Mouse (Mus musculus) kidney, postnatal 14 days (tissue): ENCODE measurements around the gene Ubl3.

Experiments used
- DNase-seq: peaks from one replicate; pipeline ENCODE4 v3.0.0; 2022; ENCODE audit warnings: mixed read lengths

Gene Ubl3

DNA sequence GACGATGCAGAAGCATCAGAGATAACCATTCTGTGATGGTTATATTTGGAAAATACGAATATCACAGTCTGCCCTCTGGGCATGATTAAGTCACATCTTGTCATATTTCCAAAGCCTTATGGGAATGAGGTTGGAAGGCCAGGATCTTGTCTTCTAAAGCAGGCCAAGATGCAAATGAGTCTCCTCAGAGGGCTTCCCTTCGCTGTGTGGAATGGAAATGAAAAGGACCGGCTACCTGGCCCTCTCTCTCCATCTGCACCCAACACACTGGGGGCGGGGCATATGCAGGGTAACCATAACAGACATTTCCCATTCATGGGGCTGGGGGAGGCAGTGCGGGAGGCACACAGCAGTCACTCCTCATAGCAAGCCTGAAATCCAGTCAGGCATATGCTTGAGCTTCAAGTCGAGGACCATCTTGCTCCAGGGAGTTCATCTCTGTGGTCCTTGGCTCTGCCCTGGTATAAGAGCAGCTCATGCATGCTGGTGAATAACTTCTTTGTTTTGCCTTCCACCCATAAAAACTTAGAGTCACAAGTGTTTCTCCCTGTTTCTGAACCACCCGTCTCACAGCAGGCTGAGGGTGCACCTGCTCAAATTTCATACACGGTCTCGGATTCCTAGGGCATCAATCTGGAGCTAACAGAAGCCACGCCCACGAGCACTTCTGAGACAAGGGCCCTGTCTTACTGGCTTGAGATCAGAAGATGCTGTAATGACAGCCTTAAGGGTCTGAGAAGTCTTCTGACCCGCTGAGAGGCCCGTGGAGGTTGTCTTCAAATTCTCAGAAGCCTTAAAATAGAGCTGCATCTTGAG is 83.8 kb downstream of the Ubl3 start:
- no peak for DNase-seq

DNA sequence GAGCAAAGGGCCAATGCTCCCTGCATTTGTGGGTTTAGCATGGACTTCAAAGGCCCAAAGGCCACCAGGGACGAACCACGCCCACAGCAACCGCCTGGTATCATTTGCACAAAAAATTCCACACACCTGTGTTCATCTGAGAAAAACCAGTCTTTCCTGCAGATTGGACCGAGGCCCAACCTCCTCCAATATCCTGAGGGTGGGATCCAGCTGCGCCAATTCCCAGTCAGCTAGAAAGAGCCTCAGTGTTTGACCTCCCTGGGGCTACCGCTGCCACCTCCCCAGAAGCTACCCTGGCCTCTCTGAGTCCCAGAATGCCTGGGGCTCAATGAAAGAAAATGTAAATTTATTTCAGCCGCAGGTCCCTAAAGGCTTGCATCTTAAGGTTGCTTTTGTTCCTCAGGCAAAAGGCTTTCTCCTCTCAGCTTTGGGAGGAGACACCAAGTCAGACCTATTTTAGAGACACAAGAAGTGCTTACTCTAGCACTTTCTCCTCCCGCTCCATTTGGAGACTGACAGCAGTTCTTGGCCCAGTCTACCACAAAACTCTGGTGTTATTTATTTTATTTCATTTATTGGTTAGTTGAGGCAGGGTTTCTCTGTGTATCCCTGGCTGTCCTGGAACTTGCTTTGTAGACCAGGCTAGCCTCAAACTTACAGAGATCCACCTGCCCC is 85.5 kb downstream of the Ubl3 start:
- peak; percentile 12 for DNase-seq

DNA sequence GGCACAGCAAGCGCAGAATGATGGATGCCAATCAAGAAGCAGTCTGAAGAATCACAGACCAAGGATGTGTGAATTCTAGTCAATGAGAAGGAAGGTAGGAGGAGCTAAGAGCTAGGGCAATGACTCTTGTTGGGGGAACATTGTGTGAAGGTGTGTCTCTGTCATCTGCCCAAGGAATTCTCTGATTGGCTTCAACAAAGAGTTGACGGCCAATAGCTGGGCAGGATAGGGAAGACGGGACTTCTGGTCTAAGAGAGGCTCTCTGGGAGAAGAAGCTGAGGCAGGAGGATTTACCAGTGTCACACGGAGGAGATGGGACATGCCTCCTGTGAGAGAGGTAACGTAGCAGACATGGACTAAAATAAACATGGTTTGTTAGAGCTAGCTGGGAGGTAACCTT is 86.5 kb downstream of the Ubl3 start:
- DNase-seq, result no peak

DNA sequence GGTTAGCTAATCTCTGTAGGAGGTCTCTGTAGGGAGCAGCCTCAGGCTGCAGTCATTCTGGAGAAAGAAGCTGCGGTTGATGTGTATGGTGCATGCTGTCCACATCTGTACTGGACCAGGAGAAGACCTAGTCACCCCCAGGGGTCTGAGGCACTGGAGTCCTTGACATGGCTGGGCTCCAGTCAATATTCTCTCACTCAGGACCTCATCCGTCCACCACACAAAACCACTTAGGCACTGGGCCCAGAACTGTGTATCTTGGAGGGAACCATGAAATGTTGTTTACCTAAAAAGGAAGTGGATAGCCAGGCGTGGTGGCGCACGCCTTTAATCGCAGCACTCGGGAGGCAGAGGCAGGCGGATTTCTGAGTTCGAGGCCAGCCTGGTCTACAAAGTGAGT is 87.5 kb downstream of the Ubl3 start:
- DNase-seq, result peak; percentile 43

DNA sequence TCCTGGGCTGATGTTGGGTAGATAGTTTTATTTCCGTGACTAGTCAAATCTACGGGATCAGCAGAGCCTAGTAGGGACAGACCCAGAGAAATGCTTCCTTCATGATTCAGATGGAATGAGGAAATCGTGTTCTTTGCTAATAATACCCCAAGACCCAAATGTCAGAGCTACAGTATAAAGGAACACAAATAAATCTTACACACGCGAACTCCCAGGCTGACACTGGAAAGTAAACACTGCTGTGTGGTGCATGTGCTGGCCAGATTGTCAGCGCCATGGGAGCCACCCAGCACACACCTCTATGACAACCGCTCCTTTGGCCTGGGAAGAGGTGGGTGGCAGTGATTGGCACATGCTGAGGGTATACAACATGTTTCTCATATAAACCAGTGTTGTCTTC is 88.1 kb downstream of the Ubl3 start:
- peak; percentile 11 for DNase-seq

DNA sequence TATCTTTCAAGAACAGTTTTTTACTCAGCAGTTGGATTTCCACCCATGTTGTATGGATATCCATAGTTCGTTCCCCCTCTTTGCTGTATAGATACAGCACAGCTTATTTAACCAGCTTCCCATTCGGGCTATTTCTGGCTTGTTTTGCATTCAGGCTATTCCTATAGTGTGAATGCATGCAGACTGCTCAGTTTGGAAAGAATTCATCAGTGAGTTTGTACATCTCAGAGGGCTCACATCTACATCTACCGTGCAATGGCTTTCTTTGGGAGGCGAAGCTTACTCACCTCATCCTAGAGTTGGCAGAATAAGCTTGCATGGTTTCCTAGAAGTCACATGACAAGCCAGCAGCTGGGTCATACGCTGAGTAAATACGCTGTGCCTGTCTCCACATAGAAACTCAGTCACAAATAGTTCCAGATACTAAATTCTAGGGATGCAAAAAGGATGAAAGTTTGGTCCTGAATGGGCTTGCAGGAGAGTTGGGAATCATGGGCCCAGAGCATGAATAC is 88.8 kb downstream of the Ubl3 start:
- DNase-seq, result no peak
